Mouse (Mus musculus) central nervous system, embryonic 18 days (tissue): ENCODE data around the gene Rbmxl2. TPM values are rescaled to one million over a fixed set of nuclear protein-coding genes. Genes with fewer than 3 reads are reported as not detected.

Source experiments
- polyA plus RNA-seq: library from polyadenylated mRNA; depleted of rRNA; stranded (reverse); fragments of >200 nt; gene quantifications from 2 replicates; pipeline ENCODE4 v1.2.3, GENCODE M21; 2012; rRNA removed

Rbmxl2 gene
- polyA plus RNA-seq, result not detected in 2 replicates

GRCm38 (mm10) chr7:107209204-107209860 lies at the start of gene Rbmxl2:
Gene Rbmxl2 (plus strand): TSS chr7:107209445.

GRCm38 (mm10) chr7:107166690-107167089 lies 42.6 kb upstream of the Rbmxl2 start, which contains the start of gene Nlrp14:
Gene Nlrp14 (plus strand): TSS chr7:107166990.

Other genes starting within 250 kb of the Rbmxl2 start
- gene Olfr6, start 245.5 kb upstream of the Rbmxl2 start, polyA plus RNA-seq, result not detected in 2 replicates
- not detected in 2 replicates for gene Olfr711, start 234.0 kb upstream of the Rbmxl2 start, polyA plus RNA-seq
- gene Olfr2, start 203.4 kb upstream of the Rbmxl2 start, polyA plus RNA-seq, result not detected in 2 replicates
- gene Olfr713, start 178.3 kb upstream of the Rbmxl2 start, polyA plus RNA-seq, result not detected in 2 replicates
- gene Olfr714, start 138.5 kb upstream of the Rbmxl2 start, polyA plus RNA-seq, result not detected in 2 replicates
- not detected in 2 replicates for gene Olfr17, start 116.2 kb upstream of the Rbmxl2 start, polyA plus RNA-seq
- not detected in 2 replicates for gene Olfr715b, start 99.1 kb upstream of the Rbmxl2 start, polyA plus RNA-seq
- not detected in 2 replicates for gene Olfr715, start 78.4 kb upstream of the Rbmxl2 start, polyA plus RNA-seq
- not detected in 2 replicates for gene Olfr716, start 71.1 kb upstream of the Rbmxl2 start, polyA plus RNA-seq
- gene Nlrp14, start 42.5 kb upstream of the Rbmxl2 start, polyA plus RNA-seq, result not detected in 2 replicates
- 17.6 and 18.6 TPM in 2 replicates for gene Syt9, start 161.3 kb downstream of the Rbmxl2 start, polyA plus RNA-seq